Mouse (Mus musculus) forebrain, embryonic 15.5 days (tissue): ENCODE results near the gene Cacna2d3. TPM values are rescaled to one million over a fixed set of nuclear protein-coding genes. Genes with fewer than 3 reads are reported as not detected.

Experiments
- ATAC-seq: fragments of 200-750 bp; cut with Nextera tagmentation; replicated peaks from 2 replicates; pipeline ENCODE4 v1.8.0; 2017; ENCODE audit warnings: mild to moderate bottlenecking, moderate TSS enrichment, moderate library complexity
- H3K27ac ChIP-seq: fragments of 300-500 bp; sonication (generic); replicated peaks from 2 replicates; pipeline ENCODE4 v1.5.1; 2015; ENCODE audit warnings: mild to moderate bottlenecking, inconsistent platforms
- H3K27me3 ChIP-seq: fragments of 300-500 bp; sonication (generic); 2 replicates; pipeline ENCODE4 v1.6.1; 2015; ENCODE audit warnings: inconsistent platforms
- H3K36me3 ChIP-seq: fragments of 300-500 bp; sonication (generic); 2 replicates; pipeline ENCODE4 v1.6.1; 2015; ENCODE audit warnings: mild to moderate bottlenecking, inconsistent platforms
- H3K4me1 ChIP-seq: fragments of 300-500 bp; sonication (generic); 2 replicates; pipeline ENCODE4 v1.6.1; 2015; ENCODE audit warnings: inconsistent platforms
- H3K4me2 ChIP-seq: fragments of 300-500 bp; sonication (generic); replicated peaks from 2 replicates; pipeline ENCODE4 v1.6.1; 2015; ENCODE audit warnings: mild to moderate bottlenecking, inconsistent platforms
- H3K4me3 ChIP-seq: fragments of 300-500 bp; sonication (generic); 2 replicates; pipeline ENCODE4 v1.5.1; 2015; ENCODE audit warnings: mild to moderate bottlenecking, inconsistent platforms
- H3K9ac ChIP-seq: fragments of 300-500 bp; sonication (generic); replicated peaks from 2 replicates; pipeline ENCODE4 v1.6.1; 2015; ENCODE audit warnings: mild to moderate bottlenecking, inconsistent platforms
- H3K9me3 ChIP-seq: fragments of 300-500 bp; sonication (generic); 2 replicates; pipeline ENCODE4 v1.6.1; 2016; ENCODE audit warnings: inconsistent platforms
- WGBS: fragments of 180-500 bp; shearing (Covaris S2); methylation state at CpG from one replicate; pipeline ENCODE4 v1.1.7; 2015; ENCODE audit warnings: mixed read lengths; 5-methylcytosine and 5-hydroxymethylcytosine counted together
- polyA plus RNA-seq: library from polyadenylated mRNA; unstranded; fragments of >200 nt; fragmentation: Nextera tagmentation; extraction: Ambion mirVana; gene quantifications from 2 replicates; pipeline ENCODE4 v1.2.1, GENCODE M21; 2015

Gene Cacna2d3
- polyA plus RNA-seq, 1 experiment from 2014 or later, result 28.1 TPM

GRCm38 (mm10) chr14:28954588-28954987 is 767.1 kb downstream of the Cacna2d3 start:
- ATAC-seq, result peak; percentile 38; the same call in 1 of the 2 replicates
- H3K4me1 ChIP-seq, result peaks cover 45% of the 10 kb centered on the region
- no peaks in the 10 kb centered on the region for H3K36me3 ChIP-seq
- H3K9ac ChIP-seq, result no peak overlapping the region
- no peaks in the 10 kb centered on the region for H3K9me3 ChIP-seq
- H3K4me2 ChIP-seq, result no peak overlapping the region
- H3K4me3 ChIP-seq, result no peak overlapping the region
- no peaks in the 10 kb centered on the region for H3K27me3 ChIP-seq
- 4% methylated on average over 3 of the region's 3 CpGs for WGBS
- H3K27ac ChIP-seq, result peak overlapping the region; percentile 80

- H3K4me1 ChIP-seq, result peaks cover 41% of the 10 kb centered on the region
- H3K9ac ChIP-seq, result no peak overlapping the region
- no peak for ATAC-seq
- H3K27me3 ChIP-seq, result no peaks in the 10 kb centered on the region
- peak overlapping the region; percentile 80 for H3K27ac ChIP-seq
- no peaks in the 10 kb centered on the region for H3K36me3 ChIP-seq
- no peaks in the 10 kb centered on the region for H3K9me3 ChIP-seq
- 33% methylated on average over 6 of the region's 6 CpGs for WGBS
- H3K4me2 ChIP-seq, result no peak overlapping the region
- no peak overlapping the region for H3K4me3 ChIP-seq
Observed at GRCm38 (mm10) chr14:28954086-28954485, 767.6 kb downstream of the Cacna2d3 start.

GRCm38 (mm10) chr14:28953409-28953808 is 768.3 kb downstream of the Cacna2d3 start:
- Histone ChIP-seq H3K4me3 (no peak overlapping the region), H3K9me3 (no peaks in the 10 kb centered on the region), H3K4me2 (no peak overlapping the region), H3K36me3 (no peaks in the 10 kb centered on the region), H3K27ac (peak overlapping the region; percentile 80; the same call in 1 of the 2 replicates), H3K9ac (no peak overlapping the region), H3K27me3 (no peaks in the 10 kb centered on the region), H3K4me1 (peaks cover 35% of the 10 kb centered on the region)
- WGBS, result 78% methylated on average over 5 of the region's 5 CpGs
- no peak for ATAC-seq

- no peak overlapping the region for H3K4me3 ChIP-seq
- H3K36me3 ChIP-seq, result no peaks in the 10 kb centered on the region
- no peaks in the 10 kb centered on the region for H3K27me3 ChIP-seq
- no peak for ATAC-seq
- H3K4me1 ChIP-seq, result peaks cover 32% of the 10 kb centered on the region
- H3K9me3 ChIP-seq, result no peaks in the 10 kb centered on the region
- H3K9ac ChIP-seq, result no peak overlapping the region
- WGBS, result 94% methylated on average over 2 of the region's 2 CpGs
- no peak overlapping the region for H3K27ac ChIP-seq
- H3K4me2 ChIP-seq, result no peak overlapping the region
Observed at GRCm38 (mm10) chr14:28950499-28950898, 771.2 kb downstream of the Cacna2d3 start.

GRCm38 (mm10) chr14:28949785-28950184 is 771.9 kb downstream of the Cacna2d3 start:
- H3K27me3 ChIP-seq, result no peaks in the 10 kb centered on the region
- H3K9me3 ChIP-seq, result no peaks in the 10 kb centered on the region
- H3K27ac ChIP-seq, result no peak overlapping the region
- H3K4me1 ChIP-seq, result peaks cover 25% of the 10 kb centered on the region
- no peak overlapping the region for H3K9ac ChIP-seq
- no peak overlapping the region for H3K4me3 ChIP-seq
- ATAC-seq, result no peak
- H3K36me3 ChIP-seq, result no peaks in the 10 kb centered on the region
- WGBS, result 95% methylated on average over 1 of the region's 1 CpGs
- H3K4me2 ChIP-seq, result no peak overlapping the region

- Histone ChIP-seq H3K27ac (peak overlapping the region; percentile 60), H3K4me1 (peaks cover 9% of the 10 kb centered on the region), H3K9me3 (no peaks in the 10 kb centered on the region), H3K36me3 (no peaks in the 10 kb centered on the region), H3K4me2 (no peak overlapping the region), H3K9ac (no peak overlapping the region), H3K27me3 (no peaks in the 10 kb centered on the region), H3K4me3 (no peak overlapping the region)
- peak; percentile 69 for ATAC-seq
- WGBS, result 20% methylated on average over 7 of the region's 7 CpGs
Observed at GRCm38 (mm10) chr14:28948019-28948850, 773.4 kb downstream of the Cacna2d3 start.

GRCm38 (mm10) chr14:28932746-28933293 is 788.8 kb downstream of the Cacna2d3 start:
- H3K27me3 ChIP-seq, result no peaks in the 10 kb centered on the region
- H3K9me3 ChIP-seq, result no peaks in the 10 kb centered on the region
- no peak overlapping the region for H3K4me3 ChIP-seq
- no peak overlapping the region for H3K4me2 ChIP-seq
- WGBS, result 74% methylated on average over 1 of the region's 1 CpGs
- ATAC-seq, result peak; percentile 70
- H3K36me3 ChIP-seq, result no peaks in the 10 kb centered on the region
- no peak overlapping the region for H3K9ac ChIP-seq
- peaks cover 11% of the 10 kb centered on the region for H3K4me1 ChIP-seq
- H3K27ac ChIP-seq, result no peak overlapping the region

GRCm38 (mm10) chr14:28923180-28923961 is 798.3 kb downstream of the Cacna2d3 start:
- Histone ChIP-seq H3K27me3 (no peaks in the 10 kb centered on the region), H3K9me3 (no peaks in the 10 kb centered on the region), H3K4me1 (0 out of 2 replicates have a peak, but pooled peaks cover 3% of the 10 kb centered on the region), H3K4me2 (no peak overlapping the region), H3K36me3 (no peaks in the 10 kb centered on the region), H3K9ac (no peak overlapping the region), H3K4me3 (no peak overlapping the region), H3K27ac (no peak overlapping the region)
- WGBS, result 88% methylated on average over 12 of the region's 12 CpGs
- ATAC-seq, result no peak

- no peak overlapping the region for H3K4me2 ChIP-seq
- ATAC-seq, result no peak
- WGBS, result 75% methylated on average over 5 of the region's 5 CpGs
- no peak overlapping the region for H3K9ac ChIP-seq
- H3K27me3 ChIP-seq, result no peaks in the 10 kb centered on the region
- H3K36me3 ChIP-seq, result no peaks in the 10 kb centered on the region
- H3K9me3 ChIP-seq, result no peaks in the 10 kb centered on the region
- H3K27ac ChIP-seq, result no peak overlapping the region; the same call in 1 of the 2 replicates
- no peak overlapping the region for H3K4me3 ChIP-seq
- H3K4me1 ChIP-seq, result 0 out of 2 replicates have a peak, but pooled peaks cover 3% of the 10 kb centered on the region
Observed at GRCm38 (mm10) chr14:28918871-28919270, 802.8 kb downstream of the Cacna2d3 start.

GRCm38 (mm10) chr14:28915004-28915403 is 806.7 kb downstream of the Cacna2d3 start:
- 0 out of 2 replicates have a peak, but pooled peaks cover 3% of the 10 kb centered on the region for H3K4me1 ChIP-seq
- H3K4me3 ChIP-seq, result no peak overlapping the region
- no peak overlapping the region for H3K4me2 ChIP-seq
- H3K9me3 ChIP-seq, result no peaks in the 10 kb centered on the region
- H3K27ac ChIP-seq, result no peak overlapping the region
- ATAC-seq, result no peak
- 44% methylated on average over 1 of the region's 1 CpGs for WGBS
- no peaks in the 10 kb centered on the region for H3K36me3 ChIP-seq
- H3K27me3 ChIP-seq, result no peaks in the 10 kb centered on the region
- H3K9ac ChIP-seq, result no peak overlapping the region

- no peak for ATAC-seq
- Histone ChIP-seq H3K9me3 (no peaks in the 10 kb centered on the region), H3K27me3 (no peaks in the 10 kb centered on the region), H3K36me3 (no peaks in the 10 kb centered on the region), H3K4me3 (no peak overlapping the region), H3K27ac (no peak overlapping the region), H3K9ac (no peak overlapping the region), H3K4me1 (no peaks in the 10 kb centered on the region), H3K4me2 (no peak overlapping the region)
- 86% methylated on average over 6 of the region's 6 CpGs for WGBS
Observed at GRCm38 (mm10) chr14:28907659-28908058, 814.0 kb downstream of the Cacna2d3 start.

GRCm38 (mm10) chr14:28892530-28892929 is 829.1 kb downstream of the Cacna2d3 start:
- Histone ChIP-seq H3K36me3 (no peaks in the 10 kb centered on the region), H3K27ac (no peak overlapping the region), H3K4me1 (no peaks in the 10 kb centered on the region), H3K4me2 (no peak overlapping the region), H3K4me3 (no peak overlapping the region), H3K27me3 (no peaks in the 10 kb centered on the region), H3K9me3 (no peaks in the 10 kb centered on the region), H3K9ac (no peak overlapping the region)
- WGBS, result 89% methylated on average over 3 of the region's 3 CpGs
- no peak for ATAC-seq
